Mouse (Mus musculus) hindbrain, embryonic 14.5 days (tissue): ENCODE measurements at regions not wholly inside any gene's neighbourhood (a gene's known extent, or its start where the extent isn't known, plus 50 kb on each side); places are given as distances from the start of the nearest gene placed in this dataset.

Experiments used
- ATAC-seq: fragments of 200-750 bp; cut with Nextera tagmentation; 2 replicates; pipeline ENCODE4 v1.8.0; 2017; ENCODE audit warnings: moderate number of reproducible peaks, mild to moderate bottlenecking, moderate TSS enrichment, moderate library complexity; ENCODE audit not compliant: low FRiP score
- DNase-seq: peaks from one replicate; pipeline ENCODE4 v3.0.0-alpha.2; 2015; ENCODE audit warnings: low spot score
- H3K27ac ChIP-seq: fragments of 300-500 bp; sonication (generic); 2 replicates; pipeline ENCODE4 v1.5.1; 2014; ENCODE audit warnings: mild to moderate bottlenecking, moderate library complexity
- H3K27me3 ChIP-seq: fragments of 300-500 bp; sonication (generic); 2 replicates; pipeline ENCODE4 v1.6.1; 2014; ENCODE audit warnings: mild to moderate bottlenecking, low read length, mixed read lengths; ENCODE audit not compliant: control insufficient read depth, insufficient read depth
- H3K36me3 ChIP-seq: fragments of 300-500 bp; sonication (generic); replicated peaks from 2 replicates; pipeline ENCODE4 v1.6.1; 2014; ENCODE audit not compliant: control insufficient read depth, insufficient read depth
- H3K4me1 ChIP-seq: fragments of 300-500 bp; sonication (generic); replicated peaks from 2 replicates; pipeline ENCODE4 v1.6.1; 2014; ENCODE audit warnings: antibody characterized with exemption, low read length, mixed read lengths; ENCODE audit not compliant: control insufficient read depth, insufficient read depth
- H3K4me2 ChIP-seq: fragments of 300-500 bp; sonication (generic); replicated peaks from 2 replicates; pipeline ENCODE4 v1.6.1; 2014; ENCODE audit warnings: mild to moderate bottlenecking, moderate library complexity
- H3K4me3 ChIP-seq: fragments of 300-500 bp; sonication (generic); replicated peaks from 2 replicates; pipeline ENCODE4 v1.5.1; 2014; ENCODE audit warnings: mild to moderate bottlenecking, low read length
- H3K9ac ChIP-seq: fragments of 300-500 bp; sonication (generic); 2 replicates; pipeline ENCODE4 v1.6.1; 2014
- H3K9me3 ChIP-seq: fragments of 300-500 bp; sonication (generic); 2 replicates; pipeline ENCODE4 v1.6.1; 2016; ENCODE audit warnings: low read length; ENCODE audit not compliant: control insufficient read depth
- WGBS: fragments of 180-500 bp; shearing (Covaris S2); extraction: QIAGEN DNeasy Blood & Tissue Kit; methylation state at CpG from one replicate; pipeline ENCODE4 v1.1.7; 2014; 5-methylcytosine and 5-hydroxymethylcytosine counted together

- WGBS, result 7% methylated on average over 8 of the region's 8 CpGs
- Histone ChIP-seq H3K4me2 (no peak overlapping the region; the same call in 1 of the 2 replicates), H3K9me3 (no peaks in the 10 kb centered on the region)
These were observed 61.8 kb downstream of the Adcyap1 start for GRCm38 (mm10) chr17:93260366-93261205.

GRCm38 (mm10) chr17:93261206-93261504 is 62.3 kb downstream of the Adcyap1 start:
- Histone ChIP-seq H3K4me1 (peaks cover 6% of the 10 kb centered on the region; the same call in 1 of the 2 replicates), H3K4me2 (no peak overlapping the region), H3K27me3 (no peaks in the 10 kb centered on the region), H3K27ac (0 out of 2 replicates have a peak overlapping the region, but pooled peaks have one; percentile 28), H3K9ac (no peak overlapping the region), H3K4me3 (no peak overlapping the region), H3K36me3 (no peaks in the 10 kb centered on the region), H3K9me3 (no peaks in the 10 kb centered on the region)
- ATAC-seq (peak; percentile 51), DNase-seq (no peak)
- 23% methylated on average over 1 of the region's 1 CpGs for WGBS

More at GRCm38 (mm10) chr17:93260366-93261205, 61.8 kb downstream of the Adcyap1 start:
- Histone ChIP-seq H3K27me3 (no peaks in the 10 kb centered on the region), H3K27ac (0 out of 2 replicates have a peak overlapping the region, but pooled peaks have one; percentile 28), H3K4me1 (peaks cover 6% of the 10 kb centered on the region; the same call in 1 of the 2 replicates), H3K4me3 (no peak overlapping the region), H3K9ac (no peak overlapping the region), H3K36me3 (no peaks in the 10 kb centered on the region)
- DNase-seq (peak; percentile 53), ATAC-seq (peak; percentile 79)

GRCm38 (mm10) chr17:93306121-93306520 is 107.3 kb downstream of the Adcyap1 start:
- no peak for ATAC-seq
- H3K4me1 ChIP-seq, result 0 out of 2 replicates have a peak, but pooled peaks cover under 1% of the 10 kb centered on the region
- no peak for DNase-seq
- H3K27me3 ChIP-seq, result no peaks in the 10 kb centered on the region
- WGBS, result 4% methylated on average over 1 of the region's 1 CpGs
- no peaks in the 10 kb centered on the region for H3K9me3 ChIP-seq
- H3K9ac ChIP-seq, result no peak overlapping the region
- no peak overlapping the region for H3K27ac ChIP-seq
- H3K4me2 ChIP-seq, result no peak overlapping the region
- H3K4me3 ChIP-seq, result no peak overlapping the region
- H3K36me3 ChIP-seq, result no peaks in the 10 kb centered on the region

GRCm38 (mm10) chr17:93312139-93312538 is 113.3 kb downstream of the Adcyap1 start:
- 0 out of 2 replicates have a peak, but pooled peaks have one; percentile 49 for ATAC-seq
- 11% methylated on average over 4 of the region's 4 CpGs for WGBS

GRCm38 (mm10) chr17:93312640-93313309 is 114.0 kb downstream of the Adcyap1 start:
- Histone ChIP-seq H3K27me3 (no peaks in the 10 kb centered on the region), H3K4me3 (no peak overlapping the region), H3K9ac (no peak overlapping the region), H3K4me2 (no peak overlapping the region), H3K9me3 (no peaks in the 10 kb centered on the region), H3K27ac (peak overlapping the region; percentile 43; the same call in 1 of the 2 replicates), H3K4me1 (peaks cover 26% of the 10 kb centered on the region), H3K36me3 (no peaks in the 10 kb centered on the region)
- DNase-seq (peak; percentile 32), ATAC-seq (peak; percentile 77)
- WGBS, result 23% methylated on average over 3 of the region's 3 CpGs

More at GRCm38 (mm10) chr17:93312139-93312538, 113.3 kb downstream of the Adcyap1 start:
- no peak overlapping the region for H3K4me2 ChIP-seq
- H3K36me3 ChIP-seq, result no peaks in the 10 kb centered on the region
- H3K4me3 ChIP-seq, result no peak overlapping the region
- no peak overlapping the region for H3K27ac ChIP-seq
- no peaks in the 10 kb centered on the region for H3K9me3 ChIP-seq
- peaks cover 26% of the 10 kb centered on the region for H3K4me1 ChIP-seq
- DNase-seq, result peak; percentile 32
- no peak overlapping the region for H3K9ac ChIP-seq
- H3K27me3 ChIP-seq, result no peaks in the 10 kb centered on the region

GRCm38 (mm10) chr17:93313310-93313688 is 114.5 kb downstream of the Adcyap1 start:
- no peak overlapping the region for H3K4me2 ChIP-seq

GRCm38 (mm10) chr17:93314144-93314543 is 115.3 kb downstream of the Adcyap1 start:
- 49% methylated on average over 3 of the region's 3 CpGs for WGBS
- ATAC-seq (no peak), DNase-seq (no peak)
- Histone ChIP-seq H3K9me3 (0 out of 2 replicates have a peak, but pooled peaks cover 5% of the 10 kb centered on the region), H3K4me1 (peaks cover 26% of the 10 kb centered on the region), H3K36me3 (no peaks in the 10 kb centered on the region), H3K4me2 (no peak overlapping the region), H3K27me3 (no peaks in the 10 kb centered on the region), H3K4me3 (no peak overlapping the region), H3K27ac (no peak overlapping the region), H3K9ac (no peak overlapping the region)

More at GRCm38 (mm10) chr17:93313310-93313688, 114.5 kb downstream of the Adcyap1 start:
- DNase-seq, result no peak
- Histone ChIP-seq H3K36me3 (no peaks in the 10 kb centered on the region), H3K27me3 (no peaks in the 10 kb centered on the region), H3K27ac (peak overlapping the region; percentile 43; the same call in 1 of the 2 replicates), H3K4me1 (peaks cover 26% of the 10 kb centered on the region), H3K9ac (no peak overlapping the region), H3K9me3 (no peaks in the 10 kb centered on the region), H3K4me3 (no peak overlapping the region)
- 16% methylated on average over 2 of the region's 2 CpGs for WGBS
- peak; percentile 87 for ATAC-seq

GRCm38 (mm10) chr17:93321482-93321881 is 122.7 kb downstream of the Adcyap1 start:
- ATAC-seq (no peak), DNase-seq (no peak)
- H3K27me3 ChIP-seq, result no peaks in the 10 kb centered on the region
- no peaks in the 10 kb centered on the region for H3K36me3 ChIP-seq
- 0 out of 2 replicates have a peak, but pooled peaks cover 10% of the 10 kb centered on the region for H3K9me3 ChIP-seq
- no peak overlapping the region for H3K4me3 ChIP-seq
- no peak overlapping the region for H3K27ac ChIP-seq
- H3K4me2 ChIP-seq, result no peak overlapping the region
- WGBS, result 76% methylated on average over 4 of the region's 4 CpGs
- no peak overlapping the region for H3K9ac ChIP-seq
- no peaks in the 10 kb centered on the region for H3K4me1 ChIP-seq

- Histone ChIP-seq H3K36me3 (no peaks in the 10 kb centered on the region), H3K4me2 (no peak overlapping the region), H3K4me3 (no peak overlapping the region), H3K27me3 (no peaks in the 10 kb centered on the region), H3K27ac (no peak overlapping the region), H3K9me3 (no peaks in the 10 kb centered on the region), H3K9ac (no peak overlapping the region), H3K4me1 (no peaks in the 10 kb centered on the region)
- no peak for DNase-seq
- 100% methylated on average over 1 of the region's 1 CpGs for whole genome bisulfite sequencing
- ATAC-seq, result no peak
These were observed 138.8 kb downstream of the Adcyap1 start for GRCm38 (mm10) chr17:93337576-93337975.
